Mouse (Mus musculus) urinary bladder, postnatal 4 days (tissue): ENCODE measurements around the gene Resp18.
A peak's percentile ranks its signal among the peaks of the same experiment; 100 is the strongest.

Experiments used
- DNase-seq, 2 experiments: peaks; one replicate each; pipeline ENCODE4 v3.0.0; 2021 to 2022; ENCODE audit warnings: low spot score in 2 of 2

Gene Resp18

DNA sequence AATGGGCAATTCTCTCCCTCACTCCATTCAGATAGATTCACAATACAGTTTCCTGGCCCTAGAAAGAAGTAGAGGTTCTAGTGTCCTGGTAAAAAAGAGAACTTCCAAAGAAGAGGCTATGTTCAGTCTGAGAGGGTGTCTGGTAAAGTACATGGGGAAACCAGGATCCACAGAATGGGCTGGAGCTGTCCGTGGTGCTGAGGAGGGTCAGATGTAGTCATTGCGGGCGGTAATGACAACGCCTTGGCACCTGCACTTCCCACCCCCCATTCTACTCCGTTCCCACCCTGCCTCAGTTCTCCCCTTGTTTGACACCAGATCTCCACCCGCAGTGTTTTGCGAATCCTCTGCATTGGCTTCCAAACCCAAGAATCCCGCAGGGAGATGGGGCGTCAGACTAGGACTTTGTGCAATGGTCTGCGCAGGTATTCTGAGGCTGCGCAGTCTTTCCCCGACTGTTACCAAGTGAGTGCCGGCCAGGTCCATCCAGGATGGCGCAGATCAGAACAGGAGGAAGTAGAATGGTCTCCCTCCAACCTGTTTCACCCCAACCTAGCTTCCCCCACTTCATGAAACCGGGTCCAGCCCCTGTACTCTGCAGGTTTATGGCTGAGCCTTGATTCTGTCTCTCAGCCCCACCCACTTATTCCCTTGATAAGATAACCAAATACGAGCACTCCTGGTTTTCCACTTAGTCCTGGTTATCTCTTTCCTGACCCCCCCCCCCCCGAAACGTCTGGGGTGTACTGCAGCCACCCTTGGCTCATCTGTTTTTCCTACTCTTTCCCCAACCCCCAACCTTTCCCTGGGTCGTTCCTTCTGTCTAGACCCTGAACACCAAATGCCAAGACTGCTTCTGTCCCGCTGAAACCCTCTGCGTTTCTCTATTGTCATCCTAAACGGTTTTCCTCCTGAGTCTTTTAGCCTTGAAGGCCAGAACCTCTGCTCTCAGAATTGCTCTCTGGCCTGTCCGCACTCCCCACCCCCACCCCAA is 723 bp downstream of the Resp18 start:
- no peak for DNase-seq

DNA sequence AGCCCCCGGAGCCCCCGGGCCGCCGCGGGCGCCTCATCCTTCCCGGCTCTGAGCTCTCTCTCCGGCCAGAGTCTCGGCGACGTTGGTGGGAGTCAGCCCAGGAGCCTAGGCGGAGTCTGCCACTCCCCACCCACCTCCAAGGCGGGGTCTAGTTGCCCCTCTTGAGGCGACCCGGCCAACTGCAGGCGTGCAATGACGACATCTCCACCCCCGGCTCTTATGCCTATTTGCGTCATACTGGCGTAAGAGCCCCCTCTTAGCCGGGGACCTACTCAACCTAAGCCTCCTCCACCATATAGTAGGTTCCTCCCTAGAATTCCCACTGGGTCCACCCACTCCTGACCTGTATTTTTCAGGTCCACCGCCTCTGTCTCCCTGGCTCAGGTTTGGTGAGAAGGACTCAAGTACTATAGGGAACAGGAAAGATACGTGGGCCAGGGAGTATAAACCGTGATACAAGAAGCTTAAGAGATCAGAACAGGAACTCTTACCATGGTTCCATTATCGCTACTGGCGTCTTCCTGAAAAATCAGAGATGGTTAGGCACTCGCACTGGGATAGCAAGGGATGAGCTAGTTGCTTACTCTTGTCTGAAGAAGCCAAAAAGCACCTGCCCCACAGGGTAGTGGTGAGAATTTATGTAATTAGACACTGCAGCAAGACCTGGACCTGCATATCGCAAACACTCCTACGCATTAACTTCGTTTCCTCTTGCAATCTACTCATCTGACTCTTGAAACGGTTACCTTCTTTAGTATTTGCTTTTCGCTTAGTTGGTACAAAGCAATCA is 13.9 kb downstream of the Resp18 start, which contains the start of gene Ptprn:
Gene Ptprn, minus strand, starts transcription at position 412 of the 790 bp plus-strand sequence.
- no peak for DNase-seq

GRCm38 (mm10) chr1:75262969-75263951 is 15.0 kb downstream of the Resp18 start:
- peak in 1 of 2 experiments; percentile 78 for DNase-seq

DNA sequence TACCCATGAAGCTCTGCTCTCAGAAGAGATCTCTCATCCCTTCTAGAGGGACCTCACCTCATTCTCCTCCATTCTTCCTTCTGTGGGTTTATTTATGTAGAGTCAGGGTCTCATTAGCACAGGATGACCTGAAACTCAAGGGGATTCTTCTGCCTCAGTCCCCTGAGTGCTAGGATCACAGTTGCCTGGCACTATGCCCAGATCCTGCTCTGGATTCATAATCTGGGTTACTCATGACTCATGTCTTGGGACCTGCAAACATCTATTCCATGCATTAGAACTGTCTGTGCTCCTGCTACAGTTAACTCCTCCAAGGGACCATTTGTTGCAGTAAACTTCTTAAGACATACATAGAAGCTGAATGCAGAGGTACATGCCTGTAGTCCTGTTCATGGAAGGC is 16.9 kb downstream of the Resp18 start:
- DNase-seq = no peak

DNA sequence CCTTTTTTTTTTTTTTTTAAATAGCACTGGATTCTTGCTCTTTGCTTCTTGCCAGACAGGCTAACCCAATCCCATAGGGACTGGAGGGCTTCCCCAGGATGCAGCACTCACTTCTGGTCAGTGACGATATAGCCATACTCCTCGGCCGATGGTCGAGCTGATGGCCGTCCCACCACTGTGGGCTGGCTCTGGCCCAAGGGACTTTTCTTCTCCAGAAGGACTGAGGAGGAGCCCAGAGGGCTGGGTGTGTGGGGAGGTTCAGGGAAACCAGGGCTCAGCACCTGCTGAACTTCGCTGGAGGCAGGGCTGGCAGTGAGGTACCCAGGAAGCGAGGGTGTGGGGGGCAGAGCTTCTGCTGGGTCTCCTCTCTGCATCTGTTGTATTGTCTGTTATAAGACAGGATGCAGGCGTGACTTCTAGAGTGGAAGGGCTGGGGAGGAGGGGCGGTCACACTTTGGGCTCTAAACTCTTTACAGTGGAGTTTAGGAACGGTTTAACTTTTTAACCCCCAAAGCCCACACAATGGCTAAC is 22.6 kb downstream of the Resp18 start:
- DNase-seq = no peak

GRCm38 (mm10) chr1:75254625-75255013 is 23.6 kb downstream of the Resp18 start:
- DNase-seq = no peak

GRCm38 (mm10) chr1:75253849-75254624 is 24.2 kb downstream of the Resp18 start:
- peak; percentile 53 to 87 for DNase-seq

DNA sequence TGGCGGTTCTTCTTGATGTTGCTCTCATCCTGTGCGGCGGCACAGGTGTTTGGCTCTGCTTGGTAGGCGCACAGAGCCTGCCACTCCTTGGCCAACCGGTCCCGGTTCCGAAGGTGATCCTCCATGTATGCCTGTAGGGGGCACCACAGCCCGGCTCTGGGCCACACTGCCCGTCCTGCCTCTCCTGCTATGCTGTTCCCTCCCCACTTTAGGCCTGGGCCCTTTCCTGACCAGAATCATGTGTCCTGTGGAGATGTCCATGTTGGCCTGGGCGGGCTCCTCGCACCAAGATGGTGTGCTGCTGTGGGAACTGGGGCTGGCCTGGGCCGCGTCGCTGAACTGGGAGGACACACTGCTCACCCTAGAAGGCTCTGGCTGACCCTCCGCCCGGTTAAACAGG is 25.2 kb downstream of the Resp18 start:
- no peak for DNase-seq

DNA sequence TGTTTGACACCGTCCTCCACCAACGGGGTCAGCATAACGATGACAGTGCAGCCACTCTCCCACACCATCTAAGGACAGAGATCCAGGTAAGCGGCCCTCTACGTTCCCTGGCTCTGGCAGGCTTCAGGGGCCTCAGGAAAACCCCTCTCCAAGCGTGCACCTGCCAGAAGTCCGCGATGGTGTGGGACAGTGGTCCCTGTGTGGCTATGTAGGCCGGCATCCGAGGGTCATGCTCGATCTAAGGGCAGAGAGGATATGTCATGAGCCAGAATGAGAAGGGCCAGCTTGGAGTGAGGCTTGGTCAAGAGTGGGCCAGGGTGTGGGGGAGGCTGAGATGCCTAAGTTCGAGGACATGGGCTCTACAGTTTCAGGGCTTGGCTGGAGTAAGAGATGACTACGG is 25.9 kb downstream of the Resp18 start:
- no peak for DNase-seq

GRCm38 (mm10) chr1:75251112-75251970 is 26.9 kb downstream of the Resp18 start:
- DNase-seq = peak; percentile 69 to 76

DNA sequence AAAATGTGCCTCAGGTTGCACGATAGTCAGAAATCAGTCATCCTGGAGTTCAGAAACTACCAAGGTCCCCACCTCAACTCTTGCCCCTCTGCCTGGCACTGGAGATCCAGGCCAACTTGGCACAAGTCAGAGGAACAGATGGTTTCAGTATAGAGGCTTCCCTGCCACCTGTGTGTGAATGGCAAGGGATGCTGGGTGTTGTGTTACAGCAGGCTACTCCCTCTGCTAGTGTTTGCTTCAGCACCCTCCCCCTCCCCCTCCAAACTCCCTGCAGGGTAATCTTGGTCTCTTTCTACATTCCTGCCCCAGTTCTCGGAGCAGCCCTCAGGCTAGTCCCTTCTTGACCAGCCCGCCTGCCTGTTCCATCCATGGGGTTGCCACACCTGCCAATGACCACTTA is 27.7 kb downstream of the Resp18 start:
- DNase-seq = no peak

DNA sequence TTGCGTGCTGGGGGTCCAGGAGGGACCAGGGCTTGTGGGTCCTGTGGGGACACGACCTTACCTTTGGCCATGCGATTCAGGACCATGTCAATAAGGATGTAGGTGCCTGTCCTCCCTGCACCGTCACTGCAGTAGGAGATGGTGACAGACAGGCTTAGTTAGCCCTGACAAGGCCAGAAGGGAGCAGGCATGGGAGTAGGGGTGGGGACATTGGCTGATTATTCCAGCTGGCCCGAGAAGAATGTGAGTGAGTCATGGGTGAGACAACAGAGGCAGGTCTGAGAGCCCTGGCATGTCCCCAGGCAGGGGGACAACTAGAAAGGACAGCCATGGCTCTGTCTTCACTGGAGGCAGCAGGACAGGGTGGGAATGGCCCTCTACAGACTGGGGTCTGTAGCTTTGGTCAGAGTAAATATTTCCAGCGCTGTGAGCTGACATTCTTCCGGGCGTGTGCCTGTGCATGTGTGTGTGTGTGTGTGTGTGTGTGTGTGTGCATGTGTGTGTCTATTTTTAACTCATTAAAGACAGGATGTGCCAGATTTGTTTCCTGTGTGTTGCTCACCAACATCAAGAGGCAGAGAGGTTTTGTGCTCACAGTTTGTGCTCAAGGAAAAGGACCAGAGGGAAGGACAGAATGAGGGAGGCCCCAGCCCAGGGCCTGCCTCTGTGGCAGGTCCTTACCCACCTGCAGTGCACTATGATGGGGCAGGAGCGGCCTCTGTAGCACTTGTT is 30.0 kb downstream of the Resp18 start:
- DNase-seq = peak in 1 of 2 experiments; percentile 49

DNA sequence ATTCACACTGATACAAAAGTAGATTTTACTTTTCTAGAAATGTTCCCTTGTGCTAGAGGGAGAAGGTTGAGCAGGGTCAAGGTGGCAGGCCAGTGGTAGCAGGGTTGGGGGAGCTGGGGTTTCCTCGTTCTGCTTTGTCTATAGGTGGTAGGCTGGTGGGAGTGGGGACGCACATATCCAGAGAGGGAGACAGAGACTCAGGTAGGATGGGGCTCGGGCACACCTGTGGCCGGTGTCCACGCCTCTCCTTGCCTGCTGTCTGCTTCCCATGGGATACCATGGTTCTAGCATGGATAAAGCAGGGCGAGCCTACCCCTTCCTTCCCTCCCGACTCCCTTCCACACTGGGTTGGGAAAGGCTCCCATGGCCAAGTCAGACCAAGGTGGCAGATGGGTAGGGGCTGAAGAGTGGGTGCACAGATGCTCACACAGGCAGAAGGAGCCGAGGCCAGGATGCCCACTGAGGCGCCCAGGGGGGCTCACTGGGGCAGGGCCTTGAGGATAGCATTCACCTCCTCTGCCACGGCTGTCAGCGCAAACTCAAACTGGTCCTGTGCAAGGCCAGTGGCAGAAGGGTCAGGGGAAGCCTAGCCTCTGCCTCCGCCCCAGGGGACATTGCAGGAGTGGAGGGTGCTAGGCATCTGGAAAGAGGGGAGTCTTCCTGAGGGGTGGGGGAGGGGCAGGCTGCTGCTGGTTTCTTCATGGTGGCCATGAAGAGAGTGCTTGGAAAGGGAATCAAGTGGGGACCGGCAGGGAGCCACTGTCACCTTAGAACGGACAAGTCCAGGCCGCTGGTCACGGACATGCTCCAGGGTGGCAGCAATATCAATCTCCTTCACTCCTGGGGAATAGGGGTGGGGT is 30.9 kb downstream of the Resp18 start:
- no peak for DNase-seq

DNA sequence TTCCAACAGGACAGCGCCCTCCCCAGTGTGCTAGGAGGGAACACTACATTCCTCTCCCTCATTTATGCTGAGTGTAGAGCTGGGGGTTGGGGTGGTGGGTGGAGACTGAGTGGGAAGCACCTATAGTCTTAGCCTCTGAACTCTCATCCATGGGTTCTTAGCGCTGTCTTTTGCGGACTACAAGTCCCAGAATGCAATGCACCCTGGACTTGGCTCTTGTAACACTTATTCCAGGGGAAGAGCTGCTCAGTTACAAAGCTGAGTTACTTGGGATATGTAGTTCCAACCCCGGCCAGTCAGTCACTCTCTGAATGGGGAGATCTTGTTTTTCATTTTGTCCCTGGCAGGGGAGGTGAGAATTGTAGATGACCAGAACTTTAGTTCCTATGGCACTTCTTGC is 33.4 kb downstream of the Resp18 start:
- DNase-seq = no peak

GRCm38 (mm10) chr1:75244175-75244826 is 33.9 kb downstream of the Resp18 start:
- DNase-seq = no peak

DNA sequence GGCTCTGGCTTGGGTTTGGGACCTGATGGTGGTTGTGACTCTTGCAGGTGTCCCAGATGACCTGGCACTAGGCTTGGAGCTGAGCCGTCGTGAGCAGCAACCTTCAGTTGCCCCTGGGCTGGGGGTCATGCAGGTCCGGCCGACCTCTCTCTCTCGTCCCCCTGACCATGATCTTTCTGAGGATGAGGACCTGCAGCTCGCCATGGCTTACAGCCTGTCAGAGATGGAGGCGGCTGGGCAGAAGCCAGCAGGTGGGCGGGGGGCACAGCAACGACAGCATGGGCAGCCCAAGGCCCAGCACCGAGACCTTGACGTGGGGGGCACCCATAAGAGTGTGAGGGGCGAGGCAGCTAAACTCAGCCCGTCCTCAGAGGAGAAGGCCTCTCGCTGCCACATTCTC is 34.8 kb downstream of the Resp18 start:
- DNase-seq = no peak

- no peak for DNase-seq
Observed at GRCm38 (mm10) chr1:75239591-75239990, 38.6 kb downstream of the Resp18 start.
